Mouse (Mus musculus): ENCODE measurements around the gene 4921511C20Rik. TPM values are rescaled to one million over a fixed set of nuclear protein-coding genes. Genes with fewer than 3 reads are reported as not detected.

The 4921511C20Rik gene
- polyA plus RNA-seq (2015; fragmentation: Nextera tagmentation; extraction: Ambion mirVana) = not detected in 2 replicates

DNA sequence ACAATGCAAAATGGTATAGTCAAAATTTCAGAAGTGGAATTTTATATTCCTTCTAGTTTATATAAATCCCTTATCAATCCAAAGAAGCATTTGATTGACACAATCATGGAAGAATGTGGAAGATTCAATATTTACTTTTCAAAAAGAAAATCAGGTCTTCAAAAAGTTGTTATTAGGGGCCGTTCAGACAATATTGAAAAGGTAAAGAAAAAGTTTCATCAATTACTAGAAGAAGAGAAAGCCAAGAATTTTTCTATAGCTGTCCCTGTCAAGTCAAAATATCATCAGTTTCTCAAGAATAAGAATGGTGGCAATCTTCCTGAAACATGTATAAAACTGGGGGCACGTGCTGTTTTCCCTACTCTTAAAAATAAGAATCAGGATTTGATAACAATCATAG lies at the start of gene 4921511C20Rik:
Gene 4921511C20Rik (plus strand): TSS at position 301 of the 400 bp plus-strand sequence.
- Histone ChIP-seq H3K4me3 (replicated peaks) (no peak within 1 kb of the TSS), H3K9me3 (replicated peaks) (no peaks in the 10 kb centered on the region), H3K36me3 (no peaks in the 10 kb centered on the region), H3K4me1 (no peaks in the 10 kb centered on the region), H3K27me3 (no peaks in the 10 kb centered on the region), H3K4me2 (no peak within 1 kb of the TSS), H3K27ac (no peak within 1 kb of the TSS), H3K9ac (no peak within 1 kb of the TSS)
- no peak for ATAC-seq (replicated peaks; ENCODE audit: low FRiP score)
- 87% methylated on average over 2 of the region's 2 CpGs for WGBS
